Comparison of ENCODE assay signal across 8 mouse cellular contexts in genomic region chr2:18689064-18689921, GRCm38 (mm10). TPM values are rescaled to one million over a fixed set of nuclear protein-coding genes. Genes with fewer than 3 reads are reported as not detected.
DNase-seq lines count a peak whose midpoint lies in the region; ATAC-seq and TF ChIP-seq lines count a peak whose summit lies in the region.

No protein-coding gene starts in this region.

- TF ChIP-seq CTCF in kidney, adult 2 months (conservative IDR thresholded peaks at IDR 0.05; ENCODE audit: insufficient read depth, insufficient read length, low read depth, low read length), result no peak
- TF ChIP-seq CTCF in liver, embryonic 14.5 days (IDR thresholded peaks at IDR 0.05; ENCODE audit: low read depth), result no peak

- no peak for ATAC-seq in liver, embryonic 14.5 days (ENCODE audit: insufficient read depth)

- H3K4me3 ChIP-seq in heart, embryonic 10.5 days, result peak overlapping the region; percentile 62
- peak overlapping the region; percentile 46 for H3K4me3 ChIP-seq in kidney, adult 2 months (ENCODE audit: insufficient read depth, low read depth, low read length)
- H3K4me3 ChIP-seq in liver, embryonic 14.5 days (ENCODE audit: insufficient read depth in 1 of 2, low read depth in 2 of 2, low read length in 2 of 2), result peak overlapping the region; percentile 35 to 40

- H3K27ac ChIP-seq in heart, embryonic 10.5 days, result 0 out of 2 replicates have a peak overlapping the region, but pooled peaks have one; percentile 4
- no peak overlapping the region for H3K27ac ChIP-seq in kidney, adult 2 months (ENCODE audit: insufficient read depth, low read depth, low read length)
- H3K27ac ChIP-seq in liver, embryonic 14.5 days, result no peak overlapping the region

- WGBS in heart, embryonic 10.5 days, result under 1% methylated on average over 51 of the region's 51 CpGs
- 2% methylated on average over 51 of the region's 51 CpGs for WGBS in kidney, adult 2 months
- WGBS in liver, embryonic 14.5 days (ENCODE audit: insufficient replicate concordance), result under 1% methylated on average over 51 of the region's 51 CpGs

- H3K9ac ChIP-seq in liver, embryonic 14.5 days (replicated peaks), result no peak overlapping the region

- TF ChIP-seq POLR2A in kidney, adult 2 months (IDR thresholded peaks at IDR 0.05; ENCODE audit: low read depth, low read length), result no peak

- TF ChIP-seq EP300 in liver, embryonic 14.5 days (IDR thresholded peaks at IDR 0.05; ENCODE audit: low read depth), result no peak

- DNase-seq in urinary bladder, adult 2 months (ENCODE audit: low spot score), result peak; percentile 36
- no peak for DNase-seq in urinary bladder, postnatal 4 days (ENCODE audit: low spot score in 2 of 2)
- peak; percentile 51 to 67 for DNase-seq in cerebellum, postnatal 10 days
- DNase-seq in heart, embryonic 10.5 days (ENCODE audit: low spot score), result peak; percentile 76
- peak; percentile 67 for DNase-seq in kidney, adult 2 months
- DNase-seq in liver, embryonic 14.5 days (ENCODE audit: low read depth in 3 of 3, low spot score in 3 of 3), result no peak
- DNase-seq in naive thymus-derived CD4-positive, alpha-beta T cell, adult 2 months (ENCODE audit: low read depth), result peak; percentile 71
- peak; percentile 34 for DNase-seq in urinary bladder, postnatal 25 days (ENCODE audit: low spot score)

- H3K36me3 ChIP-seq in heart, embryonic 10.5 days, result peaks cover 3% of the 10 kb centered on the region
- H3K36me3 ChIP-seq in kidney, adult 2 months (ENCODE audit: control insufficient read depth, insufficient read depth, low read length), result no peaks in the 10 kb centered on the region; the same call in 1 of the 2 replicates
- no peaks in the 10 kb centered on the region for H3K36me3 ChIP-seq in liver, embryonic 14.5 days (replicated peaks; ENCODE audit: control insufficient read depth, insufficient read depth, low read depth)

- H3K9me3 ChIP-seq in heart, embryonic 10.5 days, result no peaks in the 10 kb centered on the region
- H3K9me3 ChIP-seq in liver, embryonic 14.5 days (ENCODE audit: control insufficient read depth, low read length), result no peaks in the 10 kb centered on the region

- peaks cover 81% of the 10 kb centered on the region for H3K27me3 ChIP-seq in heart, embryonic 10.5 days (ENCODE audit: insufficient read depth, poor library complexity, severe bottlenecking)
- H3K27me3 ChIP-seq in kidney, adult 2 months (replicated peaks; ENCODE audit: control insufficient read depth, insufficient read depth, low read length), result peaks cover 25% of the 10 kb centered on the region
- peaks cover 78% of the 10 kb centered on the region for H3K27me3 ChIP-seq in liver, embryonic 14.5 days (ENCODE audit: control insufficient read depth, insufficient read depth, low read length)

- H3K4me1 ChIP-seq in heart, embryonic 10.5 days, result peaks cover 24% of the 10 kb centered on the region
- no peaks in the 10 kb centered on the region; the same call in 1 of the 2 replicates for H3K4me1 ChIP-seq in kidney, adult 2 months (ENCODE audit: control insufficient read depth, insufficient read depth, low read length)
- peaks cover 0 to 6% of the 10 kb centered on the region in 2 experiments; a peak in 1 of 4 replicates for H3K4me1 ChIP-seq in liver, embryonic 14.5 days (replicated peaks; ENCODE audit: control insufficient read depth in 2 of 2, insufficient read depth in 2 of 2, low read length in 1 of 2)

- peak overlapping the region; percentile 42 for H3K4me2 ChIP-seq in liver, embryonic 14.5 days (ENCODE audit: low read depth)

RNA-seq across cellular contexts. Expression of gene Spag6, which starts 4.5 kb away (rescaled TPM):
- 0.32 and 0.34 TPM in 2 replicates for polyA plus RNA-seq in urinary bladder, adult 2 months (2012; rRNA removed)
- polyA plus RNA-seq in heart, embryonic 10.5 days (2016; fragmentation: Nextera tagmentation; extraction: Ambion mirVana), result not detected in 2 replicates
- polyA plus RNA-seq in kidney, adult 2 months (2012; rRNA removed), result 0.14 and 0.27 TPM in 2 replicates
- 0.13 TPM in 1 of 2 replicates, not detected in the other for polyA plus RNA-seq in liver, embryonic 14.5 days (2012; rRNA removed)
- not detected in 2 replicates for polyA plus RNA-seq in liver, embryonic 14.5 days (2014; fragmentation: Nextera tagmentation; extraction: Ambion mirVana)

RNA-seq across cellular contexts. Expression of gene Bmi1, which starts 12.5 kb away (rescaled TPM):
- polyA plus RNA-seq in urinary bladder, adult 2 months (2012; rRNA removed), result 25.3 TPM in 2 replicates
- 10.0 and 16.0 TPM in 2 replicates for polyA plus RNA-seq in heart, embryonic 10.5 days (2016; fragmentation: Nextera tagmentation; extraction: Ambion mirVana)
- 16.1 and 17.4 TPM in 2 replicates for polyA plus RNA-seq in kidney, adult 2 months (2012; rRNA removed)
- polyA plus RNA-seq in liver, embryonic 14.5 days (2012; rRNA removed), result 3.8 and 5.8 TPM in 2 replicates
- polyA plus RNA-seq in liver, embryonic 14.5 days (2014; fragmentation: Nextera tagmentation; extraction: Ambion mirVana), result 5.5 and 5.8 TPM in 2 replicates

RNA-seq across cellular contexts. Expression of gene Commd3, which starts 17.1 kb away (rescaled TPM):
- polyA plus RNA-seq in urinary bladder, adult 2 months (2012; rRNA removed), result 115 and 131 TPM in 2 replicates
- polyA plus RNA-seq in heart, embryonic 10.5 days (2016; fragmentation: Nextera tagmentation; extraction: Ambion mirVana), result 106 and 113 TPM in 2 replicates
- 68.1 and 83.2 TPM in 2 replicates for polyA plus RNA-seq in kidney, adult 2 months (2012; rRNA removed)
- 27.0 and 36.2 TPM in 2 replicates for polyA plus RNA-seq in liver, embryonic 14.5 days (2012; rRNA removed)
- polyA plus RNA-seq in liver, embryonic 14.5 days (2014; fragmentation: Nextera tagmentation; extraction: Ambion mirVana), result 101 TPM in 2 replicates

Comparison
In these comparisons a context has a peak if more than half of its experiments do, and no peak if none do; other contexts are left out.
1. DNase-seq: peak in urinary bladder, adult 2 months (single experiment), cerebellum, postnatal 10 days (2 of 2), heart, embryonic 10.5 days (single experiment), kidney, adult 2 months (single experiment), naive thymus-derived CD4-positive, alpha-beta T cell, adult 2 months (single experiment) and urinary bladder, postnatal 25 days (single experiment); none in urinary bladder, postnatal 4 days (0 of 2) and liver, embryonic 14.5 days (0 of 3).
2. Peak in every context shown above with its lines, with median percentiles within 50 percentile points of each other: H3K4me3 ChIP-seq.